Mouse (Mus musculus) monocyte, adult 5-6 weeks (primary cell): Measurements from ENCODE around the gene Vmn1r1. TPM values are rescaled to one million over a fixed set of nuclear protein-coding genes. Genes with fewer than 3 reads are reported as not detected.

Experiments used
- ATAC-seq: fragments of 153-309, 156-312 bp; replicated peaks from 2 replicates; pipeline ENCODE4 v1.8.0; 2017; ENCODE audit warnings: mild to moderate bottlenecking; ENCODE audit not compliant: low TSS enrichment, insufficient number of reproducible peaks, severe bottlenecking, poor library complexity, low FRiP score
- total RNA-seq: library from RNA; stranded (forward); fragments of 200-1000, 200-491, 200-594 nt; gene quantifications from 3 replicates; pipeline ENCODE4 v1.2.3, GENCODE M21; 2017

Gene Vmn1r1
- total RNA-seq, 1 experiment from 2014 or later, result not detected

GRCm38 (mm10) chr1:182107251-182107650 lies 57.0 kb downstream of the Vmn1r1 start:
- no peak for ATAC-seq

GRCm38 (mm10) chr1:182105023-182105422 lies 59.3 kb downstream of the Vmn1r1 start:
- ATAC-seq, result no peak

Other genes starting within 250 kb of the Vmn1r1 start
- gene Enah, start 144.5 kb downstream of the Vmn1r1 start, total RNA-seq, result 0.11 to 0.39 TPM in 2 of 3 replicates, not detected in the other
- 122 to 171 TPM (median 147 TPM) in 3 replicates for gene Srp9, start 39.7 kb downstream of the Vmn1r1 start, total RNA-seq
- gene Degs1, start 118.3 kb upstream of the Vmn1r1 start, total RNA-seq, result 126 to 162 TPM (median 142 TPM) in 3 replicates
- gene Fbxo28, start 177.1 kb upstream of the Vmn1r1 start, total RNA-seq, result 35.3 to 43.4 TPM (median 37.8 TPM) in 3 replicates
- gene Trp53bp2, start 244.7 kb upstream of the Vmn1r1 start, total RNA-seq, result 14.7 to 27.1 TPM (median 23.8 TPM) in 3 replicates